Mouse (Mus musculus): ENCODE measurements around the gene Tead4. TPM values are rescaled to one million over a fixed set of nuclear protein-coding genes. Genes with fewer than 3 reads are reported as not detected.
"Not testable (repeated sequence)": the region's sequence is repeated elsewhere in the genome, so short reads cannot be mapped to it uniquely, and the experiment has no call there.

Tead4 gene
- total RNA-seq, 2 experiments from 2014 or later = 18.8 to 20.5 TPM

DNA sequence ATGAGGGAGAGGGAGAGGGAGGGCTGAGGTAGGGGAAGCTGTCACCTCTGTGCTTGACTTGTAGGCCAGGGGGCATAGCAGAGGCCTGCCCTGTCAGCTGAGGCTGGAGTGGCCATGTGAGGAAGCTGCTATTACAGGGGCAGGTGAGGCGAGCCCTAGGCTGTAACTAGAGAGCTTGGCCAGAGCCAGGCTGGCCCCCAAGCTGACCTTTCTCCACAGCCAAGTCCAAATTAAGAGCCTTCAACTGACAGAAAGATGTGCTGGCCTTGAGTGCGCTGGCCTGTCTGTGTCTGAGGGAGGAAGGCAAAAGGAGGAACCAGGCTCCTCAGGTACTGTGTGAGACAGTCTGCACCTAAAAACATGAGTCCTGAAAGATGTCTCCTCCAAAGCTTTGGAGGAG is 47.5 kb downstream of the Tead4 start:
- no peak for DNase-seq (ENCODE audit: low spot score in 2 of 2)

DNA sequence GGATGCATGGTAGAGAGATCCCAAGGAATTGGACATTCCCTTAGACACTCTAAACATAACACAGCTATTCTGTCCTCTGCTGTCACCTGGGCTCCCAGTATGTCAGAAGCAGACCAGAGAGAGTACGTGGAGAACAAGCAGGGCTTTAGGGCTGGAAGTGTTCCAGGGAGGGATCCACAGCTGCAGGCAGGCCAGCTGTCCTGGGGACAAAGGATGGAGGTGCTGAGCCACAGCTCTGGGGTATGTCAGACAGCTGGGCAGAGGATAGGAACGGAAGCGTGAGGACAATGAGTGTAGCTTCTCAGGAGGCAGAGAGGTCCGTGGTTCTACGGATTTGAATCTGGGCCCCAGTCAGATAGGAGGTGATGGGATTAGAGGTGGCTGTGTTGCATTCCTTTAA is 50.0 kb downstream of the Tead4 start:
- DNase-seq (ENCODE audit: low spot score in 2 of 2) = no peak

- peak in 1 of 2 experiments; percentile 60 for DNase-seq (ENCODE audit: low spot score in 2 of 2)
These were observed 63.4 kb downstream of the Tead4 start for GRCm38 (mm10) chr6:128237102-128237763.

DNA sequence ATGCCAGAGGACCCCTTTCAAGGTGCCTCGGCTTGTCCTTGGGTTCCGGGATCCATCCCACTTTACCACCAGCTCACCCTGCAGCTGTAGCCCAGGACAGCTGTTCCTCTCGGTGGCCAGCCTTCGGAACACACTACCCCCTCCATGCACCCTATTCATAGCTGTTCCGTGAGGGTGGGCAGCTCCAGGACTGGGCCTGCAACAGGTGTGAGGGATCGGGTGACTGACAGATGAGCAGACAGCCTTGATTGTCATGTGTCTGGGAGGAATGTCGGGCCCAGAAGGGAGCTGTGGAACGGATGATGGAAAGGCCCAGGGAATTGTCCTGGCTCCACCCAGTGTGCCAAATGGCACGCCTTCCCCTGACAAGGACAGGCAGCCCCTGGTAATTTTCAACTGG is 64.0 kb downstream of the Tead4 start:
- DNase-seq (ENCODE audit: low spot score in 2 of 2) = peak in 1 of 2 experiments; percentile 47

DNA sequence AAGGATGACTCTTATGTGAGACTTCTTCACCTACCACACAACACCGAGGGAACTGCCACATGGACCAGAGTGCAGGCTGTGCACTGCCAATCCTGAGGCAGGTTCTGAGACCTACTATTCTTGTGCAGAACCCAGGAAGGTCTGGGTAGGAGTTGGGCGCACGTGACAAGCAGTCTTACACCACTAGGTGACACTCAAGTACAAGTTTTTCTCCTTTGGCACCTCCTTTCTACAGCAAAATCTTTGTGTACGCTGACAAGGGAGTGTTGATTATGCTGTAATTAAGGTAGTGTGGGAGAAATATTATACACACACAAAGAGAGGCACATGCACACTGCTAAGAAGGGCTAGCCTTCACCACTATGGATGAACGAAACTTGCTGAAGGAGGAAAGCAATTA is 66.4 kb downstream of the Tead4 start:
- no peak for DNase-seq (ENCODE audit: low spot score in 2 of 2)

GRCm38 (mm10) chr6:128232216-128232615 is 68.4 kb downstream of the Tead4 start:
- DNase-seq (ENCODE audit: low spot score in 2 of 2) = no peak

DNA sequence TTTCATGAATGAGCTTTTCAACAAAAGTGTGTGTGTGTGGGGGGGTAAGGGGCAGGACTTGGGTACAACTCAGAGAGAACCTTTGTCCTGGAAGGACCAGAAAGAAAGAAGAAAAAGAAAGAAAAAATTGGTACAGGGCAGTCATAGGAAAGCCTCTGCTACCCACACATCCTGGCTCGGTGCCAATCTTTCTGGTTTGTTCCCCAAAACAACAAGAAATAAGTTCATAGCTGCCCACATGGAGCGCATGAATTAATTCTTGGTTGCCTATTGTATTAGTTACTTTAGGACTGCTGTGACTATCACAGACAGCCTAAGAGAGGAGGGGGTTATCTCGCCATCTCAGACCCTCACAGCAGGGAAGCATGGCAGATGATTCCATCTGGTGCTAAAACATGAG is 68.9 kb downstream of the Tead4 start:
- no peak for DNase-seq (ENCODE audit: low spot score in 2 of 2)

GRCm38 (mm10) chr6:128227438-128228017 is 73.1 kb downstream of the Tead4 start:
- DNase-seq (ENCODE audit: low spot score in 2 of 2) = peak in 1 of 2 experiments; percentile 42

DNA sequence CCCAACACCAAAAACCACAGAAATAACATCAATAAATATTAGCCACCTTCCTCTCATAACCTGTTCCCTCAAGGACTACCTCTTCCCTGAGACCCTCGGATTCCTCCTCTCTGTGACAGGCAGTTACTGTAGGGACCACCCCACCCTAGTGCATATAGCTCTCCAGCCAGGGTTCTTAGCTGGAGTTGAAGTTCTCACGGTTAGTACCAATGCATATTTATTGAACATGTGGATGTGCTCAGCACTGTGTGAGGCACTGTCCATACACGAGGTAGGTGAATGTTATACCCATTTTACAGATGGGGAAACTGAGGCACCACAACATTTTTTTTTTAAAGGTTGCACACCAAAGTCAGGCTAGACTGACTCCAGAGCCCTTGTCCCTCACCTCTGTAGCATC is 73.7 kb downstream of the Tead4 start:
- DNase-seq (ENCODE audit: low spot score in 2 of 2) = no peak

- no peak for DNase-seq (ENCODE audit: low spot score in 2 of 2)
These were observed 74.8 kb downstream of the Tead4 start for GRCm38 (mm10) chr6:128225846-128226176.

GRCm38 (mm10) chr6:128225009-128225845 is 75.4 kb downstream of the Tead4 start:
- no peak for DNase-seq (ENCODE audit: low spot score in 2 of 2)

DNA sequence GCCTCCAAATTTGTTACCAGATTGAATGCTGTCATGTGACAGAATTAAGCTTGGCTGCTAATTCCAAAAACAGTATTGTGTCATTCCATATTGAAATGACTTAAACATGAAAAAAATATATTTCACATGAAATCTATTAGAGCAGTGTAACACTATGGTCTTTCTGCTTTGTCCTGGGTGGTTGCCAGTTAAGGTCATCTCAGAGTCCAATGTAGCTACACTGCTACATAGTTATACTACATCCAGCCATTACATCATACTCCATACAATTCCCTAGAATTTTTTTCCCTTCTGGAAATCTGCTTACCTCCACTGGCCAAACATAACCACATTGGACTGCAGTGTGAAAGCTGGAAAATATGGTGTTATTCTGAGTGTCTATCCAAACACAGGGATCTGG is 77.5 kb downstream of the Tead4 start:
- no peak for DNase-seq (ENCODE audit: low spot score in 2 of 2)

- DNase-seq (ENCODE audit: low spot score in 2 of 2) = not testable (repeated sequence)
These were observed 85.6 kb downstream of the Tead4 start for GRCm38 (mm10) chr6:128215004-128215403.

DNA sequence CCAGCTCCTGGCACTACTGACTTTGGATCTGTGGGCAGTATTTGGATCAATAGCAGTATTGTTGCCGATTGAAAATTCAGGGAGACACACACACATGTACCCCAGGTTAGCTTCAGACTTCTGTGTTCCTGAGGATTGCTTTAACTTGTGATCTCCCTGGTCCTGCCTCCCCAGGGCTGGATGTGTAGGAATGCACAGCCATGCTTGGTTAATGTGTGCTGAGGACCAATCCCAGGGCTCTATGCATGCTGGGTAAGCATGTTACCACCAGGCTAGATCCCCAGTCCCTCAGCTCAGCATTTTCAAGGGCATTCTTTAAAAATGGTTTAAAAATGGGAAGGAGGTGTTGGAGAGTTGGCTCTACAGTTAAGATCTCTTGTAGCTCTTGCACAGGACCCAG is 91.4 kb downstream of the Tead4 start:
- not testable (repeated sequence) for DNase-seq (ENCODE audit: low spot score in 2 of 2)

DNA sequence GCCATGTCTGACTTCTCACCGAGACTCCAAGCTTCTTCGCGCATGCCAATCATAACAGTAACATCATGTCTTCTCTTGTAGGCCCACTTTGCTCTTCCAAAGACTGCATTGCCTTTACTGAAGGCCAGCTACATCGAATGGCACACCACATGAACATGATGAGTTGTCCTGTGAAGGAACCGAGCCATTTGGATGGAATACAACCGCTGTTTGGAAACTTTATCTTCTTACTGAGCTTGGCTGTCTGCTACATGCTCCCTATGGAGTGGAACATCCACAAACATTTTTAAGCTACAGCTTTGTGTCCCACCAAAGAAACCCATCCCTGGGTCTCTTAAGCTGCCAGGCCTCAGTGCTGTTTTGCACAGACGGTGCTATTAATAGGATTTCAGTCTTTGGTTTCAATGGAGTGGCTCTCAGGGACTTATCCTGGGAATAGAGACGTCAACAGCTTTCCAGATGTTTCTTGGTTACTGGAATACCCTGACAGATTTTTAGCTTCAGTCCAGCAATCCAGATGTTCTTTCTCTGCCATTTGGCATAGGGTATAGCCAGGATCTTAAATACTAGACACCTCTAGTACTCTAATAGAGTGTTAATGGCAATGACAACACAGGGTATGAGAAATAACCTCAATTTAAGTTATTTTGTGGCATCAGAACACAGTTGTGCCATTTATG is 92.0 kb downstream of the Tead4 start:
- DNase-seq (ENCODE audit: low spot score in 2 of 2) = no peak

- no peak for DNase-seq (ENCODE audit: low spot score in 2 of 2)
These were observed 97.1 kb downstream of the Tead4 start for GRCm38 (mm10) chr6:128203557-128203956.

DNA sequence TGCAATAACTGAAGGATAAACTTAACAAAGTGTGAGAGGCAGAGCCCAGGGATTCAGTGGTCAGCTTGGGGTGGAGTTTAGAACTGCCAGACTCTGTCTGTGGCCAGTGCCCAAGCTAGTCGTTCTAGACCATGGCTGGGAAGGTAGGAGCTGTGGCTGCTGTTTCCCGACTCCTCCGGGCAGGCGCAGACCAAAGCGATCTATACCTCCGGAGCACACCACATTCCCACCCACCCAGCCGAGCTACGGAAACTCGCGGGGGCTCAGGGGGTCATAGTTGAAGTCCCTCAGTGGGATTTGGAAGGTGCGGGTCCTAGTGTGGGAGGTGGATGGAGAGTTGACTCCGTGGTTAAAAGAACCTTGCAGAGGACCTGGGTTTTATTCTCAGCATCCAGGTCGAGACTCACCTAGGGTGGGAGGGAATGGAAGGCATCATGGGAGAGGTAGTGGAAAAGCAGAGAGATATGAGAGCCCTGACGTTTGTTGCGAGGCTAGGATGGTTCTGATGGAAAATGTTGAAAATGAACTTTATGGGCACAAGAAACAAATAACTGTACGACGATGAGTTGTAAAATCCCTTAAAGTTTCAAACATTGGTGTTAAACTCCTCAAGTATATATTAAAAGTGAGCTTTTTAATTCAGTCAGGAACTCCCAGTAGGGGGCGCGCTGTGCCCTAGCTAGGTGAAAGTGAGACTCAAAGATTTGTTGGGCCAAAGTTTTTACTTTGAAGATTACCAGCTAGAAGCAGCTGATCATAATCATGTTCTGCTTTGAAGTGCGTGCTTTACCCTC is 99.6 kb downstream of the Tead4 start:
- DNase-seq (ENCODE audit: low spot score in 2 of 2) = peak; percentile 44 to 74

GRCm38 (mm10) chr6:128200116-128200846 is 100.3 kb downstream of the Tead4 start:
- DNase-seq (ENCODE audit: low spot score in 2 of 2) = peak; percentile 98 to 99

DNA sequence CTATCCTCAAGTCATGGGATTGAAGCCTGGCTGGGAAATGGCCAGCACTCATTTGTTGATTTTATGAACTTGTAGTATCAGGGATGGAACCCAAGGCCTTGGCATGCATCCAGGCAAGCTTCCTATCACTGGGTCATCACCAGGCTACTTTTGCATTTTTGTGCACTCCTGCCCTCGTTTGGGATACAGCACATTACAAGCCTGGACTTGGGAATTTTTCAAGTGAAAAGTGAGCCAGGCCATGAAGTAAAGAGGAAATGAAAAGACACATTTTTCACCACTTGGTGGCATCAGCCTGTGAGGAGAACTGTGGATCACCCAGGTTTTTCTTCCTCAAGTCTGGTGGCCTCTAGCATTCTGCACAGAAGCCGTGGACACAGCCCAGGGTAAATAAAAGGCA is 117.1 kb downstream of the Tead4 start:
- no peak for DNase-seq (ENCODE audit: low spot score in 2 of 2)

DNA sequence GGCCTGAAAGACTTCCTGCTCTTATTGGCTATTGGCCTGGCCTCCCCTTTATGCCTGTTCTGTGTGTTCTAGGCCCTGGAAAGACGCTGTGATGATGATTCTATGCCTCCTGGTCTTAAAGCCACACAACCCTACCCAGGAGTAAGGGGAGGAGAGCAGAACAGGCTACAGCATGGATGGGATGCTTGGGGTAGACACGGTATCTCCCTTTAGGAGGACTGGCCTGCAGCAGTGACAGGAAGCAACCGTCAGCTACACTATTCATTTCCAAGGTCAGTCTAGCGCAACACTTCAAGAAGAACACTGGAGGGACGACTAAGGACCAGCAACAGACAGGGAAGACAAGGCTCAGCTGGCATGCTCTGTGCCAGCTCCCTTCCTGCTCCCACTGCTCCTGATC is 119.4 kb downstream of the Tead4 start:
- DNase-seq (ENCODE audit: low spot score in 2 of 2) = no peak

All from gastrocnemius, postnatal 4 days (tissue).